Mouse (Mus musculus): ENCODE results near the gene Mydgf. TPM values are rescaled to one million over a fixed set of nuclear protein-coding genes. Genes with fewer than 3 reads are reported as not detected.
A peak's percentile ranks its signal among the peaks of the same experiment; 100 is the strongest.

The Mydgf gene
- polyA plus RNA-seq, 1 experiment from 2014 or later = 71.2 TPM

DNA sequence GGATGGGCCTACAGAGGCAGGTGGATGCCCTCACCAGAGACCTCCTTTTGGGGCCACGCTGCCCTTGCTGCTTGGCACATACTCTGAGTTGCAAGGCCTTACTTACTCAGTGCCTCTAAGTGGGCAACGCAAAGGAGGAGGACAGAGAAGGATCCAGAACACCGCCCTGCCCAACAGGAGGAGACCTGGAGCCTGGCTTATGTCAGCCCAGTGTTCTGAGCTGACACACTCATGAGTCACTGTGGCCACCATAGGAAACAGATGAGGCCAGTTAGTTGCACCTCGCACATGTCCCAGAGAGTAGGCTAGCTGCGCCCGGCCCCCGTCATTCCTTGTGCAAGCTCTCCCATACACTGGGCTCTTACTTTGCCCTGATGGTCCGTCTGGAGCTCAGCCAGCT, 18.8 kb upstream of the Mydgf start:
- H3K36me3 ChIP-seq (ENCODE audit: control insufficient read depth, insufficient read depth, low read length) = peaks cover 39% of the 10 kb centered on the region
- WGBS = 96% methylated on average over 8 of the region's 8 CpGs

DNA sequence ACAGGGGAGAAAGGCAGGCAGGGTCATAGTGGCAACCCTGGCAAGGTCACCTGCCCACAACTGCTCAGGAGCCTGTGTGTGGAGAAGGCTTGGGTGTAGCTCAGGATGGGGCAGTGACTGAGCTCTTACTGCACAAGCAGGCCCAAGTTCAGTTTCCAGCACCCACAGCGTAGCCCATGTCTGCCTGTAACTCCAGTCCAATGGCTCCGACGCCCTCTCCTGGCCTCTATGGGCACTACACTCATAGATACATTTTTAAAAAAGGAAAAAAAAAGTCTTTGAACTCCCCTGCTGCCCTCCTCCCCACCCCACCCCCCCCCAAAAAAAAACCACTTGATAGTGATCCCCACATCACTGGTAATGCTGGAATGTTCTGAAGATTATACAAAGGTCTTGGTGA, 17.9 kb upstream of the Mydgf start:
- Histone ChIP-seq H3K4me2 (ENCODE audit: low read depth) (no peak overlapping the region), H3K4me3 (ENCODE audit: low read depth, low read length) (no peak overlapping the region), H3K36me3 (ENCODE audit: control insufficient read depth, insufficient read depth, low read length) (peaks cover 42% of the 10 kb centered on the region), H3K9me3 (ENCODE audit: control insufficient read depth, low read length) (no peaks in the 10 kb centered on the region), H3K27me3 (ENCODE audit: control insufficient read depth, insufficient read depth, low read length) (no peaks in the 10 kb centered on the region), H3K27ac (ENCODE audit: low read depth, low read length) (no peak overlapping the region), H3K4me1 (ENCODE audit: control insufficient read depth, insufficient read depth, low read length) (no peaks in the 10 kb centered on the region), H3K9ac (ENCODE audit: low read length) (no peak overlapping the region)
- DNase-seq (ENCODE audit: low spot score) (no peak), ATAC-seq (ENCODE audit: insufficient read depth, low FRiP score, low TSS enrichment) (no peak)
- WGBS = 77% methylated on average over 3 of the region's 3 CpGs

More for the DNA sequence above, 18.8 kb upstream of the Mydgf start:
- Histone ChIP-seq H3K4me2 (ENCODE audit: low read depth) (no peak overlapping the region), H3K27me3 (ENCODE audit: control insufficient read depth, insufficient read depth, low read length) (no peaks in the 10 kb centered on the region), H3K4me1 (ENCODE audit: control insufficient read depth, insufficient read depth, low read length) (no peaks in the 10 kb centered on the region), H3K9ac (ENCODE audit: low read length) (no peak overlapping the region), H3K27ac (ENCODE audit: low read depth, low read length) (no peak overlapping the region), H3K9me3 (ENCODE audit: control insufficient read depth, low read length) (no peaks in the 10 kb centered on the region), H3K4me3 (ENCODE audit: low read depth, low read length) (no peak overlapping the region)
- no peak for DNase-seq (ENCODE audit: low spot score)
- ATAC-seq (ENCODE audit: insufficient read depth, low FRiP score, low TSS enrichment) = no peak

DNA sequence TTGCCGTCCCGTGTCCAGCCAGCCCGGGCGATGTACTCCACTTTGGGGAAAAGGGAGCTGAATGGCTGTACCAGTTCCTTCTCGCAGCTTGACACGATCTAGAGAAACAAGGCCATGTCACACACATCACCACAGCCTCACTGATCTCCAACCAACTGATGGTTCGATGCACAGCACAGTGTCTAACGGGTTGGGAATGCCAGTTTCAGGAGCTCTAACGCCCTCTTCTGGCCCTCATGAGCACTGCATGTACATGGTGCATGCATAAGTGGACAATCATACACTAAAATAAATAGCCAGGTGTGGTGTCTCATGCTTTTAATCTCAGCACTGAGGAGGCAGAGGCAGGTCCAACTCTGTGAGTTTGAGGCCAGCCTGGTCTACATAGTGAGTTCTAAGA, 16.9 kb upstream of the Mydgf start:
- no peak for DNase-seq (ENCODE audit: low spot score)
- H3K27ac ChIP-seq (ENCODE audit: low read depth, low read length) = no peak overlapping the region
- 83% methylated on average over 9 of the region's 9 CpGs for WGBS
- no peak for ATAC-seq (ENCODE audit: insufficient read depth, low FRiP score, low TSS enrichment)
- H3K4me2 ChIP-seq (ENCODE audit: low read depth) = no peak overlapping the region
- H3K4me3 ChIP-seq (ENCODE audit: low read depth, low read length) = no peak overlapping the region
- H3K9ac ChIP-seq (ENCODE audit: low read length) = no peak overlapping the region
- H3K9me3 ChIP-seq (ENCODE audit: control insufficient read depth, low read length) = no peaks in the 10 kb centered on the region
- no peaks in the 10 kb centered on the region for H3K27me3 ChIP-seq (ENCODE audit: control insufficient read depth, insufficient read depth, low read length)
- peaks cover 42% of the 10 kb centered on the region for H3K36me3 ChIP-seq (ENCODE audit: control insufficient read depth, insufficient read depth, low read length)
- no peaks in the 10 kb centered on the region for H3K4me1 ChIP-seq (ENCODE audit: control insufficient read depth, insufficient read depth, low read length)

DNA sequence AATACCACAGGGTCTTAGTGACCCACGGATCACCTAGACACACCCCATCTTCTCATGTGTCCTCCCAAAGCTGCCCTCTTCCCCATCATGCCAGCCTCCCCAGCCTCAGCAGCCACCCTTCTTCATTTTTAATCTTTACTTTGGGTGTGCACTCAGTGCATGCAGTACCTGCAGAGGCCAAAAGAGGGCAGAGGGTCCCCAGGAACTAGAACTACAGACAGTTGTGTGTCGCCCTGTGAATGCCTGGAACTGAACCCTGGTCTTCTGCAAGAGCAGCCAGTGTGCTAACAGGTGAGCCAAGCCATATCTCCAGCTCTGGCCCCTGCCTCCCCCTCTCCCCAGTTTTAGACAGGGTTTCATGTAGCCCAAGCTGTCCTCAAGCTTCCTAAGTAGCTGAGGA, 13.1 kb upstream of the Mydgf start:
- 74% methylated on average over 2 of the region's 2 CpGs for WGBS
- DNase-seq (ENCODE audit: low spot score) (no peak), ATAC-seq (ENCODE audit: insufficient read depth, low FRiP score, low TSS enrichment) (no peak)
- H3K4me3 ChIP-seq (ENCODE audit: low read depth, low read length) = no peak overlapping the region
- H3K4me1 ChIP-seq (ENCODE audit: control insufficient read depth, insufficient read depth, low read length) = no peaks in the 10 kb centered on the region
- H3K27ac ChIP-seq (ENCODE audit: low read depth, low read length) = no peak overlapping the region
- H3K27me3 ChIP-seq (ENCODE audit: control insufficient read depth, insufficient read depth, low read length) = no peaks in the 10 kb centered on the region
- no peak overlapping the region for H3K4me2 ChIP-seq (ENCODE audit: low read depth)
- H3K9ac ChIP-seq (ENCODE audit: low read length) = no peak overlapping the region
- H3K9me3 ChIP-seq (ENCODE audit: control insufficient read depth, low read length) = no peaks in the 10 kb centered on the region
- peaks cover 32% of the 10 kb centered on the region for H3K36me3 ChIP-seq (ENCODE audit: control insufficient read depth, insufficient read depth, low read length)

DNA sequence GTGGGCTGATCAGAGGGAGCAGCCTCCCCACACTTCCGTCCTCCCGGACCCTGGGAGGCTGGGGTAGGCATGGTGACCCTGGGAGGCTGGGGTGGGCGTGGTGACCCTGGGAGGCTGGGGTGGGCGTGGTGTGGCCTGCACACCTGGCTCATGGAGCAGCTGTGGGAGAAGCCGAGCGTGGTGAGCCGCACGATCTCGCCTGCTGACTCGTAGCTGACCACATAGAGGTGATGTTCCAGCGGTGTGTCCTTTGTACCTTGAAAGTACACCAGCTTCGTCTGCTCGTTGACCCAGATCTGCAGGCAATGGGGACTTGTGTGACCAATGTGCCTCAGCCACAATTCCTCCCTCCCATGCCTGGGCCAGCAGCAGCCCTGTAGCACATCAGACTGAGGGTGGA, 11.0 kb upstream of the Mydgf start:
- WGBS = 90% methylated on average over 13 of the region's 13 CpGs

DNA sequence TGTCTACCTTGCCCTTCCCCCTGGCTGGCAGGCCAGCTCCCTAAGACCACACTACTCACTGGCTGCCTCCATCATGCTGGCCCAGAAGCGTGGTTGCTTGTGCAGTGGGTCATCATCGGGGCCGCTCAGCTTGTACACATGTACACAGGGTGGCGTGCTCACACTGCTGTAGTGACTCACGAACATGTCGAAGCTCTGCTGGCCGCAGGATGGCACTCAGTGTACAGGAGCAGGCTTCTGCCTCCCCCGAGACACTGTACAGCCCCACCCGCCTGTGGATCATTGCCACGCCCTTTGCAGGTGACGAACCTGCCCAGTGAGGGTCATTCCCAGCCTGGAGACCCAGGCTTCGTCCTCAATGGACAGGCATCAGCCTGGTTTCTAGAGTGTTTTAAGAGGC, 10.6 kb upstream of the Mydgf start:
- Histone ChIP-seq H3K27ac (ENCODE audit: low read depth, low read length) (no peak overlapping the region), H3K4me2 (ENCODE audit: low read depth) (no peak overlapping the region), H3K9me3 (ENCODE audit: control insufficient read depth, low read length) (no peaks in the 10 kb centered on the region), H3K9ac (ENCODE audit: low read length) (no peak overlapping the region), H3K36me3 (ENCODE audit: control insufficient read depth, insufficient read depth, low read length) (peaks cover 34% of the 10 kb centered on the region), H3K4me1 (ENCODE audit: control insufficient read depth, insufficient read depth, low read length) (no peaks in the 10 kb centered on the region), H3K4me3 (ENCODE audit: low read depth, low read length) (no peak overlapping the region), H3K27me3 (ENCODE audit: control insufficient read depth, insufficient read depth, low read length) (no peaks in the 10 kb centered on the region)
- ATAC-seq (ENCODE audit: insufficient read depth, low FRiP score, low TSS enrichment) (no peak), DNase-seq (ENCODE audit: low spot score) (no peak)
- 96% methylated on average over 12 of the region's 12 CpGs for WGBS

More for the DNA sequence above, 11.0 kb upstream of the Mydgf start:
- Histone ChIP-seq H3K4me1 (ENCODE audit: control insufficient read depth, insufficient read depth, low read length) (no peaks in the 10 kb centered on the region), H3K4me2 (ENCODE audit: low read depth) (no peak overlapping the region), H3K27ac (ENCODE audit: low read depth, low read length) (no peak overlapping the region), H3K27me3 (ENCODE audit: control insufficient read depth, insufficient read depth, low read length) (no peaks in the 10 kb centered on the region), H3K9me3 (ENCODE audit: control insufficient read depth, low read length) (no peaks in the 10 kb centered on the region), H3K9ac (ENCODE audit: low read length) (no peak overlapping the region), H3K36me3 (ENCODE audit: control insufficient read depth, insufficient read depth, low read length) (peaks cover 32% of the 10 kb centered on the region), H3K4me3 (ENCODE audit: low read depth, low read length) (no peak overlapping the region)
- no peak for DNase-seq (ENCODE audit: low spot score)
- no peak for ATAC-seq (ENCODE audit: insufficient read depth, low FRiP score, low TSS enrichment)

DNA sequence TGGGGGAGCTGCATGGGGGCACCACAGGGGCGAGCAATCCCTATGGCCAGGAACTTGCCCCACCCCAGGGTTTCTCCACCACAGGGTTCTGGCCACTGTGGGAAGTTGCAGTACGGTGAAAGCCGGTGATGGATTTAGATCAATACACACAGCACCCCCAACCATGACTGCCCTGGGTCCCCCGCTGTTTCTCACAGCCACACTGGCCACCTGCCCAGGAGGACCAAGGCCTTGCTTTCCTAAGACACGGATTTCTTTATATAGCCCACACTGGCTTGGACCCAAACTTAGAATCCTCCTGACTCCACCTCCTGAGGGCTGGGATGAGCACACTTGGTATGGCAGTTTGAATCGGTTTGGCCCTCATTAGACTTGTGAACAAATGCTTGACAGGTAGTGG, 7.5 kb upstream of the Mydgf start:
- Histone ChIP-seq H3K9ac (ENCODE audit: low read length) (no peak overlapping the region), H3K4me1 (ENCODE audit: control insufficient read depth, insufficient read depth, low read length) (peaks cover 2% of the 10 kb centered on the region; the same call in 1 of the 2 replicates), H3K9me3 (ENCODE audit: control insufficient read depth, low read length) (no peaks in the 10 kb centered on the region), H3K27ac (ENCODE audit: low read depth, low read length) (no peak overlapping the region), H3K4me3 (ENCODE audit: low read depth, low read length) (no peak overlapping the region), H3K27me3 (ENCODE audit: control insufficient read depth, insufficient read depth, low read length) (no peaks in the 10 kb centered on the region), H3K36me3 (ENCODE audit: control insufficient read depth, insufficient read depth, low read length) (peaks cover 22% of the 10 kb centered on the region), H3K4me2 (ENCODE audit: low read depth) (no peak overlapping the region)
- DNase-seq (ENCODE audit: low spot score) = no peak
- WGBS = 90% methylated on average over 6 of the region's 6 CpGs
- ATAC-seq (ENCODE audit: insufficient read depth, low FRiP score, low TSS enrichment) = no peak

DNA sequence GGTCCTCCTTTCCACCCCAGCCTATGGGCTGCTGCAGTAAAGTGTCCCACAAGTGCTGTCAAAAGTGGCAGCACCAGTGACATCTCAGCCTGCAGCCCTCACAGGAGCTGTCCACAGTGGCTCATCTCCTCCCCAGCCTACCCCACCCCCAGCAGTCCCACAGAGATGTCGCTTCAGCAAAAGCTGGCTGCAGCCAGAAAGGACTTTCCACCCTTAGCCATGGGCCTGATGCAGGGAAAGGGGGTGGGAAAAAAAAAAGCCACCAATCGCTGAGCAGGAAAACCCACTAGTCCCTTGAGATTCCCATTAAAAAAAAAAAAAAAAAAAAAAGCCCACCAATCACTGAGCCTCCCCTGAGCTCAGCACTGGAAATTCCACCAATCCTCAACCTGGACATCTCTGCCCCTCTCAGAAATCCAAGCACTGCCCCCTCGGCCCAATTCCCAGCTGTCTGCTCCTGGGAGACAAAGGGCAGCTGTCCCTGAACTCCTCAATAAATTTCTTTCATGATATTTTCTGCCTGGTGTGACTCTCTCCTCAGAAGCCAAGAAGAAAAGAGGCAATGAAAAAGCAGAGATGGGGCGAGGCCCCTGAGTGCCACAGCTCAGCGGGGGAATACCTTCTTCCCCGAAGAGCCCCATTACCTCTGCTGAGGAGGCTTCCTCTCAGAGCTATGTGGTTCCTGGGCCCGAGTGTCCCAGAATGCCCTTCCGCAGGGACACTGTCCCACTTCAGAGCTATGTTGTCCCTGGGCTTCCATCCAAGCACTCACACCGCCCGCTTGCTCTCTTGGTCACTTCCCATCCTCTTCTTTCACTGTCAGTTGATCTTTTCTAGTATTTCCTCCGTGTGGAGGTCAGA, 1.8 kb upstream of the Mydgf start:
- Histone ChIP-seq H3K4me1 (ENCODE audit: control insufficient read depth, insufficient read depth, low read length) (peaks cover 18% of the 10 kb centered on the region), H3K4me3 (ENCODE audit: low read depth, low read length) (0 out of 2 replicates have a peak overlapping the region, but pooled peaks have one; percentile 10), H3K4me2 (ENCODE audit: low read depth) (0 out of 2 replicates have a peak overlapping the region, but pooled peaks have one; percentile 3), H3K36me3 (ENCODE audit: control insufficient read depth, insufficient read depth, low read length) (peaks cover 11% of the 10 kb centered on the region; the same call in 1 of the 2 replicates), H3K27me3 (ENCODE audit: control insufficient read depth, insufficient read depth, low read length) (no peaks in the 10 kb centered on the region), H3K27ac (ENCODE audit: low read depth, low read length) (peak overlapping the region; percentile 89), H3K9ac (ENCODE audit: low read length) (peak overlapping the region; percentile 29), H3K9me3 (ENCODE audit: control insufficient read depth, low read length) (no peaks in the 10 kb centered on the region)
- DNase-seq (ENCODE audit: low spot score) (peak; percentile 52), ATAC-seq (ENCODE audit: insufficient read depth, low FRiP score, low TSS enrichment) (peak; percentile 64)
- WGBS = 32% methylated on average over 11 of the region's 11 CpGs

Measured in neural tube, embryonic 11.5 days (tissue).